Mouse (Mus musculus): ENCODE data around the gene Peg3.
"Not testable (repeated sequence)": the region's sequence is repeated elsewhere in the genome, so short reads cannot be mapped to it uniquely, and the experiment has no call there.

Peg3 gene

DNA sequence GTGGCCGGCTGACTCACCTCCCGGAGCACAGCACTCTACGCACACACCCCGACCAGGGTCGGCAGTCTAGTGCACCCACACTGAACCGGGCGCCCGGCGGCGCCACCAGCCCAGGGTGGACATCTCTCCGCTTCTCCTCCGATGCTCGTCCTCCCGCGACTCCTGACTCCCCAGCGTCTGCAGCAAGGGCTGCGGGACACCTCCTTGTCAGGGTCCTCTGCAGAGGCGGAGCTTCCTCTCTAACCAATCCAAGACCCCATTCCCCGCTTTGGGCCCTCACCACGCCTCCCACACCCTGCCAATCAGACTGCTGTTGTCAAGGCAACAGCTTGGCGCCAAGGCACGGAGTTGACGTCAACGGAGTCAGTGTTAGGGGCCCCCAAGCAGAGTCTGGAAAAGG lies at the start of gene Peg3, which contains the start of gene Usp29:
Gene Peg3 (minus strand): TSS at position 191 of the 400 bp plus-strand sequence.
Gene Usp29 (plus strand): TSS at position 338 of the 400 bp plus-strand sequence.
- DNase-seq = peak; percentile 98

GRCm38 (mm10) chr7:6779172-6779571 lies 48.9 kb upstream of the Peg3 start:
- no peak for DNase-seq

GRCm38 (mm10) chr7:6777689-6778088 lies 47.5 kb upstream of the Peg3 start:
- DNase-seq = no peak

DNA sequence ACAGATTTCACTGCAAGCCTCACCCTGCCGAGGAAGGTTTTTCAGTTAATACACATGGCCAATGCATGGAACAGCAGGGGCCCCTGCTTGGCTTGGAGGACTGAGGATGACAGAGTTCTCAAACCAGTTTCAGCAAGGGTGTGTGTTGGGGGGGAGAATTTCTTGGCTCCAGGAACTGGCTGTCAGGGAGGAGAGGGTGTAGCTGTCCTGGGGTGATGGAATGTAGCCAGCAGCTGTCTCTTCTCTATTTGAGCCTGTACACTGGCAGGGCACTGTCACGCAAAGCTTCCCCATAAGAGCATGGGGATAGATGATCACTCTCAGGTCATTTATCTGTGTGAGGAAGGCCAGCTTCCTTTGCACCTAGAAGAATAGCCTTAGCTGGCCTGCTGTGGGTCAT lies 46.9 kb upstream of the Peg3 start:
- no peak for DNase-seq

- no peak for DNase-seq
Observed at GRCm38 (mm10) chr7:6776314-6777059, 46.3 kb upstream of the Peg3 start.

DNA sequence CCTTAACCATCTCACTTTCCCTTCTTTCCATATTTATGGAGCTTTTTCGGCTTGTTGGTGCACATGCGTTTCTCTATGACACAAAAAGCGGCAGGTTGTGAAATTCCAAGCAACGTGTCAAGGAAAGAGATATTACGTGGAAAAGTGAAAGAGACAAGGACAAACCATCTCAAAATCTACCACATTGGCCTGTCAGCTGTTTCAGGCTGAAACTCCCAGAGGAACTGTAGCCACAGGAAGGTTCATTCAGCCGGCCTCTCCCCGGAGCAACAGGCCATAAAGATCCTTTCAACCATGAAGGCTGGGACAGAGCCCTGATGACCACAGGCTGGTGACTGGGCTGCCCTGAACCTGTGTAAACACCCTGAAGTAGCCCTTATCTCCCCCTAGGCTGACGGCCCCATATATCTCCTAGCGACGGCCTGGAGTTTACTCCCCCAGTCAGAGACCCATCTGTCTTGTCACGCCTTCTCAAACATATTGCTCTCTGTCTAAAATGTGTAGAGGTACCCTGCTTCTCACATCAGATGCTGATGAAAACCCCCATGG lies 43.7 kb upstream of the Peg3 start:
- DNase-seq = not testable (repeated sequence)

GRCm38 (mm10) chr7:6770286-6770685 lies 40.1 kb upstream of the Peg3 start:
- DNase-seq = peak; percentile 87

DNA sequence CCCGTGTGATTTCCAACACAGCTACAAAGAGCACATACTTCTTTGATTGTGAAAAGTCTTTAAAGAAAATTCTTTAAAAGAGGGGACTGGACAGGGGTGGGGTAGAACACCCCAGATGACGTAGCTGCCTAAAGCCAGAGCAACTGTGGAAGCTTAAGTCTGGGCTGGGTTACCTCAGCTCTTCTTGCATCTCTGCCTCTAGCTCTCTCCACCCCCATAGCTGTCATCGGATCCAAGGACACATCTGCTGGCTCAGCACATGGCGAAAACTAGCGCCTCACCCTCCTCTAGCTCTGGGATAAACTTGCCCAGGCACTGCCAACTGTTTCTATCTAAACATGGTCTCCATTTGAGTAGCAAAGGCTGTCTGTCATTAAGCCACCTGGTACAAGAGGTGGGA lies 35.0 kb upstream of the Peg3 start:
- no peak for DNase-seq

- DNase-seq = peak; percentile 33
Observed at GRCm38 (mm10) chr7:6760170-6760569, 29.9 kb upstream of the Peg3 start.

DNA sequence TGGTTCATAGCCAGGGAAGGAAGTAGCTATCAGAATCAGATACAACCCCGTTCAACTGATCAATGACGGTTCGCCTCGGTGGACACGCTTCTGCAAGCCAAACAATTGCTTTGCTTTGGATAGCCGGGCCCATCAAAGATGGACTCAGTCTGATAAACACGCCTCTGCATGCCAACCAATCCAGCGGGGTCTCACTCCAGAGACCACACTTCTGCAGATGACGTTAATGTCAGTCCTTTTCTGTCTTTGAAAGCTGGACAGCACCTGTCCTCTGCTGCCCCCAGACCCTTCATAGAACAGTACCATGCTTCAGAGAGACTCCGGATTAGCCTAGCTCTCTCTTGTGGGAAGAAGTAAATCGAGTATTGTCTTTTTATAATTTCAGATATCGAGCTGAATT lies 29.5 kb upstream of the Peg3 start:
- peak; percentile 78 for DNase-seq

- peak; percentile 64 for DNase-seq
Observed at GRCm38 (mm10) chr7:6756777-6757291, 26.6 kb upstream of the Peg3 start.

DNA sequence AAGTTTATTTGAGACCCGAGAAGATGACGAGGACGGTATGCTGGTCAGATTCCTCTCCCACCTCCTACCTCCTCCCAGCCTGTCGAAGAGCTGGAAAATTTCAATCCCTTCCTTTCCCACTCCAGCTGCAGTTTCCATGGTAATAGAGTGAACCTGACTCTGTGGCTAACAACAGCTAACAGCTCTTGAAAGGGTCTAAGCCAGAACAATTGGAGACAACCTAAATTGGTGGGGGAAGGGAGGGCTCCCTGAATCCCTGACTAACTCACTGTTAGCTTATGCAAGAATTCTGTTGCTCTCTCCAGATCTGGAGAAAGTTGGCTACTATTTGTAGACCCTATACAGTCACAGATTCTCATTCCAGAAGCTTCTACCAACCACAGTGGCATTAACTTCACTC lies 23.2 kb upstream of the Peg3 start:
- DNase-seq = peak; percentile 51

GRCm38 (mm10) chr7:6749196-6749595 lies 19.0 kb upstream of the Peg3 start:
- peak; percentile 90 for DNase-seq

DNA sequence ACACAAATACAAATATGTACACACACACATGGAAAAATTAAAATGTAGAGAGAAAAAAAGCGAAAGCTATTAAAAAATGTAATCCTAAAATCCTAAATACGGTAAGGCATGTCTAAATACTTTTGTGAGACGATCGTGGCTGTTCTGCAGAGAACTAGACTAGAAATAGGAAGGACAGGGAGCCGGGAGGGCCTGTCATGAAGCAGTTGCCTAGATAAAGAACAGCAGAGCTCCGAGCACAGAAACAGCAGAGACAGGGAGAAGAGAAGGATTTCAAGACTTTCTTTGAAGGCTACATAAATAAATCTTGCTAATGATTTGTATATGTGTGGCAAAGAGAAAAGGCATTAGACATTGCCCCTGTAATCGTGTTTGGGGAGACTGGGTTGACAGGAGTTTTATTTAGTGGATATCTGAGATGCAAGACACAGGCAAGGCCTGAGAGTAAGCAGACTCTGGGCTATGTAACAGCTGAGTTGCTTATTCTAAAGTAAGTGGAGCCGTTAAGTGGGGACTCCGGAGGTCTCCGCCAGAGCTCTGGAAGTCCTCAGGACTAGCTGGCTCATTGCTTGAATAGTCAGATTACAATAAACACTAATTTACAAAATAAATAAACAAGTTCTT lies 14.2 kb upstream of the Peg3 start:
- DNase-seq = no peak

DNA sequence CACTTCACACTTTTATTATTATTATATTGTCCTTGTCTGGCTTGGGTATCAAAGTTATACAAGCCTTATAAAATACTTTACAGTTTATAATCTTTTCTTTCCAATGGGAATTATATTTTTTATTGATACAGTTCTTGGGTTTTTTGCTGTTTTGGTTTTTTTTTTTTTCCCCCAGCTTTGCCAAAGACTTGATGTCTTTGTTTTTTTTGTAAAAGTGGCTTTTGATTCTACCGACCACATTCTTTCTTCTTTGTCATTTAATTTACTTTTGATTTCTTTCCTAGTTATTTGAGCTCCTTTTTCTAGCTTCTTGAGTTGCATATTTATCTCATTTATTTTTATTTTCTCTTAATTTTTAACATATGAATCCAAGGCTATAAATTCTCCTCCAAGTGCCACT lies 5.8 kb upstream of the Peg3 start:
- no peak for DNase-seq

DNA sequence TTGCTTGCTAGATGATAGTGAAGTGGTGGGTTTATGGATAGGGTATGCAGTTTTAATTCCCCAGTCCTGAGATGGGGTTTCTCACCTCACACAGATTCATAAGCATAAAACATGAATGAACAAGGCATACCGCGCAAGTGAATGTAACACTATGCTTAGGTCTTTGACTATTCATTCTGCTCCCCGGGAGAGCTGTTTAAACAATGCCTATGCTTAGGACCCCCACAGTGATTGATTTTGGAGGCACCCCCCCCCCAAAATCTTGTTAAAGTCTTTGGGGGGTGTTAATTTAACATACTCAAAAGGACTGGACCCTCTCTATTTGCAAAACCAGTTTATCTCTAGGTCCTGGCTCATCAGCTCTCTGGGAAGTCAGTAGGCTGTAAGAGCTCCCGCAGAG lies 1.7 kb upstream of the Peg3 start:
- DNase-seq = no peak

DNA sequence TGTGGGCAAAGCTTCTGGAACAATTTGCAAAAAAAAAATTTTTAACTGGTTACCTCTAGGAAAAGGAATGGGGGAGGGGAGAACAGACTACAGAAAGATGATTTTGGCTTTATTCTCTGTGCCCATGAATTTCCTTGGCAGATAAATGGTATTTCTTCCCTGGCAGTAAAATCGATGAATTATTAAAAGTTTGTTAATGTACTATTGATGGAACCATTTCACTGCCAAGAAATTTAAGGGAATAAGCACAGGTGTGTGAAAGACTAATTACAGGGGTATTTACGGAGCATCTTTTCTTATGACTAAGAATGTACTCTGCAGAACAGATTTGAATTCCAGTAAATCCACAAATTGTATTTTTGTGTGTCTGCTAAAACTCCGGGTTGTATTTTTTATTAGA lies 1.1 kb upstream of the Peg3 start:
- no peak for DNase-seq

- DNase-seq = no peak
Observed at GRCm38 (mm10) chr7:6730801-6731200, 570 bp upstream of the Peg3 start.

DNA sequence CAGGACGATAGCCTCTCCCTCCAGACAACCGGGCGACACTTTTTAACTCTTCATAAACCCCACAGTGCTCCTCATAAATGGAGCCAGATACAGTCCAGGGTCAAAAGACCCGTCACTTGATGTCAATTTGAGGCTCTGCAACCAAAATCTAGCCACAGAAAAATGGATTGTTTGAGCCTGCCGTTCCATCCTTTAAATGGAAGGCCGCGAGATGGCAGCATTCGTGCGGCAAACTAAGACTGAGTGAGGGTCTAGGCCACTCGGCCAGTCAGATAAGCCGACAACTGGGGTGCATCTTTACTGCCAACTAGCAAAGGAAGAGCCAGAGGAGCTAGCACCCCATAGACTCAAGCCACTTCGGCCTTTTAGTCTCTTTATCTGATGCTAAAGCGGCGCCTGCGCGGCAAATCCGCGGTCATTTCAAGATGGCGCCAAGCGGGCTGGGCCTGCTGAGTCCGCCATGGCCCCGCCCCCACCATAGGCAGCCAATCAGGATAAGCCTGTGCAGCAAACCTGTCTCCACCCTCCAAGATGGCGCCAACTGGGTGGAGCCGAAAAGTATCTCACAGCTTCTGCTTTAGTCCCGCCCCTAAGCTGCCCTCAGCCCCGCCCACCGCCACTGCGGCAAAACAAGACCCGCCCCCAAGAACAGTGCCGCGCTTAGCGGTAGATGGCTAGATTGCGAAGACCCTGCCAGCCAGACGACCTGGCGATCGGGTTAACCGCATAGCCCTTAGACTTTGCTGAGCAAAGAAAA lies 992 bp downstream of the Peg3 start:
- peak; percentile 100 for DNase-seq

GRCm38 (mm10) chr7:6728263-6728931 lies 1.8 kb downstream of the Peg3 start:
- peak; percentile 100 for DNase-seq

DNA sequence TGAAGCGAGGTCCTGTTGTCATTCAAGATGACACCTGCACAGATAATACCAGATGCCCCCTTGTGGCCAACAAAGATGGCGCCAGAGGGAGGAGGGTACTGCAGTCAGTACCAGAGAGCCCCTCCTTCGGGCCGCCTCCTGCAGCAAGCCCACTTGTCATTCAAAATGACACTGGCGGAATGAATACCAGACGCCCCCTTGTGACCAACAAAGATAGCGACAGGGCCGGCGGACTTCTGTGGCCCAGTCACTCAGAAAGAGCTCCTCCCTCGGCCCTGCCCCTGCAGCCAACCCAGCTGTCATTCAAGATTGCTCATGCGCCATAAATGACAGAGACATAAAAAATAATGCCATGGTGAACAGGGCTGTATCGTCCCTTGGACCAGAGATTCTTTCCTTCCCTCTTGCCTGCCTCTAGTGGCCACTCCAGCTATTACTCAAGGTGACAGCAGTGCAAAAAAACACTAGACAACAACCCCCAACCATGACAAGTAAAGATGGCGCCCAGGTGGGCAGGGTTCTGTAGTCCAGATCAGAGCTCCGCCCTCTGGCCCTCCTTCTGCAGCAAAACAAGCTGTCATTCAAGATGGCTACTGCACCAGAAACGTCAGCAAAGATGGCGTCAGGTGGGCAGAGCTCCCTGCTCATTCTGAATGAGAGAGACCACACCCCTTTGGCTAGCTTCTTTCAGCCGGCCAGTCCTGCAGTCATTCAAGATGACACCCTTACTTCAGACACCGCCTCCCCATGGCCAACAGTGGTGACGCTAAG lies 2.7 kb downstream of the Peg3 start:
- DNase-seq = peak; percentile 99

DNA sequence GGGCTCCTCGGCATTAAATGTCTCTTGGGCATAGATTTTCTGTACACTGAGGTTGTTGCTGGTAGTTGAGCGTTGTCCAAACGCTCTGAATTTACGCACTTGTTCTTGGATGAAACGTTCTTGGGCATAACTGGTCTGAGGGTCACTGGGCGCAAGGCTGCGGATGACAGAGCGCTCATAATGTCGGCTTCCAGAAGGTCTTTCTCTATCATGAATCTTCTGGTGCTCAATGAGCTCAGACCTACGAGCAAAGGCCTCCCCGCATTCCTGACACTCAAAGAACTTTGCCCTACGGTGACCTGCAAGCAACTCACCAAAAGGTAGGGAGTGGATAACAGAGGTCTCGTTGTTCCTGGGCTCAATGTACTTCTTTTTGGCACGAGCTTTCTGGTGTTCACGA lies 20.8 kb downstream of the Peg3 start:
- peak; percentile 74 for DNase-seq
